48 mouse cellular contexts compared by ENCODE assay signal in the genomic region with DNA sequence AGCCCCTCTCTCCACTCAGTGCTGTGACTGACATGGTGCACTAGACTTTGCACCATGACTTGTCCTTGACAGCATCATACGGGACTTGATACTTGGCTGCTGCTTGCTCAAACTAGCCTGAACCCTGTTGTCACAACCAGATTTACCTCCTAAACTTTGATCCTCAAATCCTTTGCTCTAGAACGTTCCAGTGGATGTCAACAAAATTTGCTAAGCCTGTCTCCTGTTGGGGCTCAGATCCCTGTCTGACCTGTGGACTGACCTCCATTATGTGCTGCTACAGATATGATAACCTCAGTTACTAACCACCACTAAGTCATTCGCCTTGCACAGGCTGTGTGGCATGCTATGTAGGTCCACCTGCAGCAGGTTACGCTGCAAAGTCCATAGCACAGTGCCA. TPM values are rescaled to one million over a fixed set of nuclear protein-coding genes. Genes with fewer than 3 reads are reported as not detected.
"Had no signal": no experiment of that assay in that cellular context is flagged by ENCODE, and none has a peak within 500 bp of the region (broad histone marks: within the 10 kb centered on the region; RNA-seq: fewer than 3 reads in every experiment).

No protein-coding gene starts in this region.

- DNase-seq: heart, adult 2 months; heart, postnatal 10 days; heart, postnatal 14 days; heart, postnatal 36 days; heart, postnatal 4 days; kidney, adult 11 months; kidney, adult 18-20 months; kidney, adult 2 months; kidney, adult 8-10 months; kidney, adult 9 months; kidney, postnatal 10 days; kidney, postnatal 14 days; kidney, postnatal 25 days; kidney, postnatal 36 days; kidney, postnatal 4 days; layer of hippocampus, adult 9-11 months; layer of hippocampus, postnatal 36 days had no signal

- H3K4me1 ChIP-seq: heart, embryonic 10.5 days; heart, embryonic 12.5 days; heart, embryonic 13.5 days; heart, embryonic 15.5 days; hindbrain, embryonic 10.5 days; hindbrain, embryonic 12.5 days; hindbrain, embryonic 13.5 days; hindbrain, embryonic 15.5 days; intestine, embryonic 15.5 days; kidney, embryonic 15.5 days had no signal

- H3K4me2 ChIP-seq: heart, embryonic 11.5 days; heart, embryonic 12.5 days; heart, embryonic 13.5 days; heart, embryonic 15.5 days; hindbrain, embryonic 12.5 days; hindbrain, embryonic 13.5 days; hindbrain, embryonic 14.5 days; hindbrain, embryonic 15.5 days; intestine, embryonic 15.5 days; kidney, embryonic 15.5 days had no signal

- H3K36me3 ChIP-seq: heart, embryonic 10.5 days; heart, embryonic 12.5 days; heart, embryonic 13.5 days; heart, embryonic 15.5 days; hindbrain, embryonic 10.5 days; hindbrain, embryonic 12.5 days; hindbrain, embryonic 13.5 days; hindbrain, embryonic 15.5 days; intestine, embryonic 15.5 days; kidney, embryonic 15.5 days had no signal

- H3K9ac ChIP-seq: heart, embryonic 12.5 days; heart, embryonic 13.5 days; heart, embryonic 15.5 days; hindbrain, embryonic 12.5 days; hindbrain, embryonic 13.5 days; hindbrain, embryonic 14.5 days; hindbrain, embryonic 15.5 days; intestine, embryonic 15.5 days; kidney, embryonic 15.5 days had no signal

- H3K4me3 ChIP-seq: heart, adult 2 months; heart, embryonic 10.5 days; heart, embryonic 12.5 days; heart, embryonic 13.5 days; heart, embryonic 15.5 days; hindbrain, embryonic 10.5 days; hindbrain, embryonic 12.5 days; hindbrain, embryonic 13.5 days; hindbrain, embryonic 15.5 days; intestine, embryonic 15.5 days; kidney, embryonic 15.5 days; layer of hippocampus, adult 2 months had no signal

- ATAC-seq: hindbrain, embryonic 16.5 days; hindbrain, postnatal 0 days; inflammation-experienced regulatory T-cells, adult 6 months; intestine, embryonic 15.5 days; intestine, postnatal 0 days had no signal

- H3K27ac ChIP-seq: heart, adult 2 months; heart, embryonic 10.5 days; heart, embryonic 13.5 days; heart, embryonic 15.5 days; hindbrain, embryonic 10.5 days; hindbrain, embryonic 12.5 days; hindbrain, embryonic 13.5 days; hindbrain, embryonic 14.5 days; hindbrain, embryonic 15.5 days; hindbrain, postnatal 0 days; intestine, embryonic 15.5 days; kidney, embryonic 15.5 days; kidney, postnatal 0 days; layer of hippocampus, adult 2 months had no signal

- H3K9me3 ChIP-seq: heart, embryonic 10.5 days; heart, embryonic 15.5 days; hindbrain, embryonic 12.5 days; hindbrain, embryonic 13.5 days; hindbrain, embryonic 15.5 days; intestine, embryonic 15.5 days; kidney, embryonic 15.5 days had no signal

- H3K27me3 ChIP-seq: heart, embryonic 13.5 days; heart, embryonic 15.5 days; hindbrain, embryonic 12.5 days; hindbrain, embryonic 13.5 days; hindbrain, embryonic 15.5 days; intestine, embryonic 15.5 days; kidney, embryonic 15.5 days had no signal

RNA-seq across cellular contexts. Expression of a gene that starts 10.3 kb away (rescaled TPM):
- total RNA-seq: heart, adult 2 months; heart, postnatal 10 days; heart, postnatal 14 days; heart, postnatal 25 days; heart, postnatal 36 days; hematopoietic stem cell, adult 5-6 weeks; hindbrain, postnatal 0 days; layer of hippocampus, adult 18-20 months; layer of hippocampus, adult 2 months; layer of hippocampus, postnatal 10 days; layer of hippocampus, postnatal 14 days; layer of hippocampus, postnatal 36 days had no signal
- polyA plus RNA-seq: heart, embryonic 10.5 days; heart, embryonic 11.5 days; heart, embryonic 12.5 days; heart, embryonic 13.5 days; heart, embryonic 14.5 days; heart, embryonic 15.5 days; heart, embryonic 16.5 days; heart, postnatal 0 days; hindbrain, embryonic 10.5 days; hindbrain, embryonic 11.5 days; hindbrain, embryonic 12.5 days; hindbrain, embryonic 13.5 days; hindbrain, embryonic 14.5 days; hindbrain, embryonic 15.5 days; hindbrain, embryonic 16.5 days; hindbrain, postnatal 0 days; inflammation-experienced regulatory T-cells, adult 6 months; intestine, postnatal 0 days; kidney, postnatal 0 days had no signal

RNA-seq across cellular contexts. Expression of a gene that starts 15.9 kb away (rescaled TPM):
- total RNA-seq: heart, postnatal 10 days; heart, postnatal 25 days; heart, postnatal 36 days; heart, postnatal 4 days; hematopoietic stem cell, adult 5-6 weeks; hindbrain, postnatal 0 days; layer of hippocampus, postnatal 14 days; layer of hippocampus, postnatal 25 days; layer of hippocampus, postnatal 36 days had no signal
- polyA plus RNA-seq: heart, embryonic 14.5 days; heart, embryonic 15.5 days; heart, postnatal 0 days; hindbrain, embryonic 10.5 days; hindbrain, embryonic 11.5 days; hindbrain, embryonic 12.5 days; hindbrain, embryonic 13.5 days; hindbrain, embryonic 14.5 days; hindbrain, embryonic 16.5 days; hindbrain, postnatal 0 days; inflammation-experienced regulatory T-cells, adult 6 months; kidney, embryonic 14.5 days had no signal

RNA-seq across cellular contexts. Expression of a gene that starts 29.1 kb away (rescaled TPM):
- total RNA-seq: heart, postnatal 10 days; heart, postnatal 14 days; hematopoietic stem cell, adult 5-6 weeks; hindbrain, postnatal 0 days; layer of hippocampus, postnatal 10 days; layer of hippocampus, postnatal 14 days; layer of hippocampus, postnatal 36 days had no signal
- polyA plus RNA-seq: heart, adult 2 months; heart, embryonic 10.5 days; heart, embryonic 11.5 days; heart, embryonic 12.5 days; heart, embryonic 13.5 days; heart, embryonic 14.5 days; heart, embryonic 15.5 days; heart, embryonic 16.5 days; heart, postnatal 0 days; hindbrain, embryonic 10.5 days; hindbrain, embryonic 11.5 days; hindbrain, embryonic 12.5 days; hindbrain, embryonic 13.5 days; hindbrain, embryonic 14.5 days; hindbrain, embryonic 15.5 days; hindbrain, embryonic 16.5 days; hindbrain, postnatal 0 days; inflammation-experienced regulatory T-cells, adult 6 months; intestine, embryonic 15.5 days; intestine, postnatal 0 days; kidney, adult 2 months; kidney, embryonic 14.5 days; kidney, embryonic 15.5 days; kidney, embryonic 16.5 days; kidney, postnatal 0 days; large intestine, adult 2 months had no signal
